Mouse (Mus musculus): ENCODE results near the gene Lamb1. TPM values are rescaled to one million over a fixed set of nuclear protein-coding genes. Genes with fewer than 3 reads are reported as not detected.

Gene Lamb1
- polyA plus RNA-seq, 1 experiment from 2014 or later: 42.6 TPM

GRCm38 (mm10) chr12:31228878-31229277, 36.2 kb upstream of the Lamb1 start:
- no peak overlapping the region for H3K4me3 ChIP-seq (ENCODE audit: low read depth, low read length)
- H3K27me3 ChIP-seq (ENCODE audit: control insufficient read depth, insufficient read depth, low read length): no peaks in the 10 kb centered on the region
- no peaks in the 10 kb centered on the region for H3K4me1 ChIP-seq (ENCODE audit: control insufficient read depth, insufficient read depth, low read length)
- no peaks in the 10 kb centered on the region for H3K36me3 ChIP-seq (replicated peaks; ENCODE audit: control insufficient read depth, insufficient read depth, low read depth, low read length)
- H3K9me3 ChIP-seq (replicated peaks; ENCODE audit: control insufficient read depth, low read length): no peaks in the 10 kb centered on the region
- H3K9ac ChIP-seq (replicated peaks; ENCODE audit: low read length): no peak overlapping the region
- no peak overlapping the region for H3K27ac ChIP-seq (replicated peaks; ENCODE audit: low read depth, low read length)
- 43% methylated on average over 7 of the region's 7 CpGs for WGBS
- H3K4me2 ChIP-seq (ENCODE audit: low read depth, low read length): no peak overlapping the region
- DNase-seq (ENCODE audit: low spot score) (no peak), ATAC-seq (replicated peaks; ENCODE audit: insufficient number of reproducible peaks, low FRiP score, low TSS enrichment, low read depth) (no peak)

- no peak for ATAC-seq (replicated peaks; ENCODE audit: insufficient number of reproducible peaks, low FRiP score, low TSS enrichment, low read depth)
- Histone ChIP-seq H3K4me2 (ENCODE audit: low read depth, low read length) (no peak overlapping the region), H3K27me3 (ENCODE audit: control insufficient read depth, insufficient read depth, low read length) (no peaks in the 10 kb centered on the region), H3K4me1 (ENCODE audit: control insufficient read depth, insufficient read depth, low read length) (no peaks in the 10 kb centered on the region), H3K9ac (replicated peaks; ENCODE audit: low read length) (no peak overlapping the region), H3K36me3 (replicated peaks; ENCODE audit: control insufficient read depth, insufficient read depth, low read depth, low read length) (no peaks in the 10 kb centered on the region), H3K4me3 (ENCODE audit: low read depth, low read length) (no peak overlapping the region), H3K9me3 (replicated peaks; ENCODE audit: control insufficient read depth, low read length) (no peaks in the 10 kb centered on the region), H3K27ac (replicated peaks; ENCODE audit: low read depth, low read length) (no peak overlapping the region)
- 79% methylated on average over 1 of the region's 1 CpGs for WGBS
- DNase-seq (ENCODE audit: low spot score): no peak
These were observed 32.4 kb upstream of the Lamb1 start for GRCm38 (mm10) chr12:31232635-31233034.

- Histone ChIP-seq H3K4me2 (ENCODE audit: low read depth, low read length) (no peak overlapping the region), H3K27me3 (ENCODE audit: control insufficient read depth, insufficient read depth, low read length) (no peaks in the 10 kb centered on the region), H3K4me3 (ENCODE audit: low read depth, low read length) (no peak overlapping the region), H3K27ac (replicated peaks; ENCODE audit: low read depth, low read length) (no peak overlapping the region), H3K36me3 (replicated peaks; ENCODE audit: control insufficient read depth, insufficient read depth, low read depth, low read length) (no peaks in the 10 kb centered on the region), H3K9me3 (replicated peaks; ENCODE audit: control insufficient read depth, low read length) (no peaks in the 10 kb centered on the region), H3K4me1 (ENCODE audit: control insufficient read depth, insufficient read depth, low read length) (no peaks in the 10 kb centered on the region), H3K9ac (replicated peaks; ENCODE audit: low read length) (no peak overlapping the region)
- no peak for ATAC-seq (replicated peaks; ENCODE audit: insufficient number of reproducible peaks, low FRiP score, low TSS enrichment, low read depth)
- WGBS: 91% methylated on average over 6 of the region's 6 CpGs
- no peak for DNase-seq (ENCODE audit: low spot score)
These were observed 30.0 kb upstream of the Lamb1 start for GRCm38 (mm10) chr12:31235018-31235417.

GRCm38 (mm10) chr12:31236861-31237595, 28.0 kb upstream of the Lamb1 start:
- Histone ChIP-seq H3K9me3 (replicated peaks; ENCODE audit: control insufficient read depth, low read length) (no peaks in the 10 kb centered on the region), H3K9ac (replicated peaks; ENCODE audit: low read length) (no peak overlapping the region), H3K27ac (replicated peaks; ENCODE audit: low read depth, low read length) (no peak overlapping the region; the same call in 1 of the 2 replicates), H3K4me1 (ENCODE audit: control insufficient read depth, insufficient read depth, low read length) (no peaks in the 10 kb centered on the region), H3K4me2 (ENCODE audit: low read depth, low read length) (no peak overlapping the region), H3K36me3 (replicated peaks; ENCODE audit: control insufficient read depth, insufficient read depth, low read depth, low read length) (no peaks in the 10 kb centered on the region), H3K4me3 (ENCODE audit: low read depth, low read length) (no peak overlapping the region), H3K27me3 (ENCODE audit: control insufficient read depth, insufficient read depth, low read length) (no peaks in the 10 kb centered on the region)
- peak; percentile 35 for DNase-seq (ENCODE audit: low spot score)
- WGBS: 44% methylated on average over 12 of the region's 12 CpGs
- ATAC-seq (replicated peaks; ENCODE audit: insufficient number of reproducible peaks, low FRiP score, low TSS enrichment, low read depth): no peak

- no peaks in the 10 kb centered on the region for H3K27me3 ChIP-seq (ENCODE audit: control insufficient read depth, insufficient read depth, low read length)
- no peak overlapping the region for H3K9ac ChIP-seq (replicated peaks; ENCODE audit: low read length)
- no peak overlapping the region for H3K27ac ChIP-seq (replicated peaks; ENCODE audit: low read depth, low read length)
- H3K4me3 ChIP-seq (ENCODE audit: low read depth, low read length): no peak overlapping the region
- H3K4me1 ChIP-seq (ENCODE audit: control insufficient read depth, insufficient read depth, low read length): no peaks in the 10 kb centered on the region
- no peak overlapping the region for H3K4me2 ChIP-seq (ENCODE audit: low read depth, low read length)
- 76% methylated on average over 3 of the region's 3 CpGs for WGBS
- ATAC-seq (replicated peaks; ENCODE audit: insufficient number of reproducible peaks, low FRiP score, low TSS enrichment, low read depth) (no peak), DNase-seq (ENCODE audit: low spot score) (no peak)
- H3K9me3 ChIP-seq (replicated peaks; ENCODE audit: control insufficient read depth, low read length): no peaks in the 10 kb centered on the region
- no peaks in the 10 kb centered on the region for H3K36me3 ChIP-seq (replicated peaks; ENCODE audit: control insufficient read depth, insufficient read depth, low read depth, low read length)
These were observed 25.9 kb upstream of the Lamb1 start for GRCm38 (mm10) chr12:31239031-31239583.

- Histone ChIP-seq H3K9me3 (replicated peaks; ENCODE audit: control insufficient read depth, low read length) (no peaks in the 10 kb centered on the region), H3K4me3 (ENCODE audit: low read depth, low read length) (no peak overlapping the region), H3K27ac (replicated peaks; ENCODE audit: low read depth, low read length) (no peak overlapping the region), H3K9ac (replicated peaks; ENCODE audit: low read length) (no peak overlapping the region), H3K4me2 (ENCODE audit: low read depth, low read length) (no peak overlapping the region), H3K27me3 (ENCODE audit: control insufficient read depth, insufficient read depth, low read length) (no peaks in the 10 kb centered on the region), H3K36me3 (replicated peaks; ENCODE audit: control insufficient read depth, insufficient read depth, low read depth, low read length) (no peaks in the 10 kb centered on the region), H3K4me1 (ENCODE audit: control insufficient read depth, insufficient read depth, low read length) (no peaks in the 10 kb centered on the region)
- no peak for DNase-seq (ENCODE audit: low spot score)
- WGBS: 54% methylated on average over 4 of the region's 4 CpGs
- ATAC-seq (replicated peaks; ENCODE audit: insufficient number of reproducible peaks, low FRiP score, low TSS enrichment, low read depth): no peak
These were observed 25.2 kb upstream of the Lamb1 start for GRCm38 (mm10) chr12:31239798-31240197.

- WGBS: 87% methylated on average over 5 of the region's 5 CpGs
- Histone ChIP-seq H3K9me3 (replicated peaks; ENCODE audit: control insufficient read depth, low read length) (no peaks in the 10 kb centered on the region), H3K9ac (replicated peaks; ENCODE audit: low read length) (no peak within 1 kb of the TSS), H3K4me2 (ENCODE audit: low read depth, low read length) (no peak within 1 kb of the TSS), H3K27ac (replicated peaks; ENCODE audit: low read depth, low read length) (no peak within 1 kb of the TSS), H3K36me3 (replicated peaks; ENCODE audit: control insufficient read depth, insufficient read depth, low read depth, low read length) (no peaks in the 10 kb centered on the region), H3K4me1 (ENCODE audit: control insufficient read depth, insufficient read depth, low read length) (no peaks in the 10 kb centered on the region), H3K4me3 (ENCODE audit: low read depth, low read length) (no peak within 1 kb of the TSS), H3K27me3 (ENCODE audit: control insufficient read depth, insufficient read depth, low read length) (no peaks in the 10 kb centered on the region)
- ATAC-seq (replicated peaks; ENCODE audit: insufficient number of reproducible peaks, low FRiP score, low TSS enrichment, low read depth): no peak
- no peak for DNase-seq (ENCODE audit: low spot score)
These were observed 24.6 kb upstream of the Lamb1 start, which contains the start of gene Gm6993 for GRCm38 (mm10) chr12:31240470-31240869. Gm6993 (plus strand) TSS chr12:31240770.

GRCm38 (mm10) chr12:31241595-31242342, 23.3 kb upstream of the Lamb1 start:
- Histone ChIP-seq H3K4me3 (ENCODE audit: low read depth, low read length) (no peak overlapping the region), H3K27ac (replicated peaks; ENCODE audit: low read depth, low read length) (no peak overlapping the region), H3K9me3 (replicated peaks; ENCODE audit: control insufficient read depth, low read length) (no peaks in the 10 kb centered on the region), H3K36me3 (replicated peaks; ENCODE audit: control insufficient read depth, insufficient read depth, low read depth, low read length) (no peaks in the 10 kb centered on the region), H3K27me3 (ENCODE audit: control insufficient read depth, insufficient read depth, low read length) (no peaks in the 10 kb centered on the region), H3K9ac (replicated peaks; ENCODE audit: low read length) (no peak overlapping the region), H3K4me1 (ENCODE audit: control insufficient read depth, insufficient read depth, low read length) (no peaks in the 10 kb centered on the region), H3K4me2 (ENCODE audit: low read depth, low read length) (no peak overlapping the region)
- ATAC-seq (replicated peaks; ENCODE audit: insufficient number of reproducible peaks, low FRiP score, low TSS enrichment, low read depth) (no peak), DNase-seq (ENCODE audit: low spot score) (no peak)
- 80% methylated on average over 6 of the region's 6 CpGs for WGBS

All from embryonic facial prominence, embryonic 11.5 days (tissue).